Mouse (Mus musculus) kidney, embryonic 16.5 days (tissue): ENCODE measurements at regions not wholly inside any gene's neighbourhood (a gene's known extent, or its start where the extent isn't known, plus 50 kb on each side); places are given as distances from the start of the nearest gene placed in this dataset.

ENCODE experiments used
- ATAC-seq: fragments of 200-750 bp; cut with Nextera tagmentation; 2 replicates; pipeline ENCODE4 v1.8.0; 2017; ENCODE audit warnings: moderate TSS enrichment; ENCODE audit not compliant: low FRiP score, low TSS enrichment
- H3K27ac ChIP-seq: fragments of 300-500 bp; sonication (generic); 2 replicates; pipeline ENCODE4 v1.5.1; 2014; ENCODE audit warnings: low read length
- H3K27me3 ChIP-seq: fragments of 300-500 bp; sonication (generic); 2 replicates; pipeline ENCODE4 v1.6.1; 2014; ENCODE audit warnings: low read length, control low read depth, mixed read lengths; ENCODE audit not compliant: insufficient read depth
- H3K36me3 ChIP-seq: fragments of 300-500 bp; sonication (generic); 2 replicates; pipeline ENCODE4 v1.6.1; 2014; ENCODE audit warnings: low read length, control low read depth, mixed read lengths; ENCODE audit not compliant: insufficient read depth
- H3K4me1 ChIP-seq: fragments of 300-500 bp; sonication (generic); 2 replicates; pipeline ENCODE4 v1.6.1; 2014; ENCODE audit warnings: low read length, control low read depth, mixed read lengths; ENCODE audit not compliant: insufficient read depth
- H3K4me2 ChIP-seq: fragments of 300-500 bp; sonication (generic); replicated peaks from 2 replicates; pipeline ENCODE4 v1.6.1; 2014; ENCODE audit warnings: low read depth, low read length
- H3K4me3 ChIP-seq: fragments of 300-500 bp; sonication (generic); 2 replicates; pipeline ENCODE4 v1.5.1; 2014; ENCODE audit warnings: mild to moderate bottlenecking, low read length
- H3K9ac ChIP-seq: fragments of 300-500 bp; sonication (generic); replicated peaks from 2 replicates; pipeline ENCODE4 v1.6.1; 2014; ENCODE audit warnings: low read length
- H3K9me3 ChIP-seq: fragments of 300-500 bp; sonication (generic); 2 replicates; pipeline ENCODE4 v1.6.1; 2016; ENCODE audit warnings: low read length, control low read depth
- WGBS: fragments of 180-500 bp; shearing (Covaris S2); extraction: QIAGEN DNeasy Blood & Tissue Kit; methylation state at CpG from one replicate; pipeline ENCODE4 v1.1.7; 2014; 5-methylcytosine and 5-hydroxymethylcytosine counted together

- H3K9ac ChIP-seq: no peak overlapping the region
- WGBS: 61% methylated on average over 11 of the region's 11 CpGs
- H3K4me3 ChIP-seq: no peak overlapping the region
- peaks cover 16% of the 10 kb centered on the region for H3K4me1 ChIP-seq
- H3K27ac ChIP-seq: no peak overlapping the region
- no peak for ATAC-seq
- H3K27me3 ChIP-seq: peaks cover 8% of the 10 kb centered on the region
- no peaks in the 10 kb centered on the region for H3K36me3 ChIP-seq
- no peak overlapping the region for H3K4me2 ChIP-seq
- H3K9me3 ChIP-seq: peaks cover 8% of the 10 kb centered on the region
Observed at GRCm38 (mm10) chr2:173347341-173347740, 71.0 kb upstream of the Pmepa1 start.

- no peak overlapping the region for H3K9ac ChIP-seq
- ATAC-seq: no peak
- peaks cover 5% of the 10 kb centered on the region for H3K27me3 ChIP-seq
- H3K36me3 ChIP-seq: no peaks in the 10 kb centered on the region
- H3K4me2 ChIP-seq: no peak overlapping the region
- peaks cover 20% of the 10 kb centered on the region for H3K4me1 ChIP-seq
- peaks cover 8% of the 10 kb centered on the region for H3K9me3 ChIP-seq
- no peak overlapping the region for H3K27ac ChIP-seq
- no peak overlapping the region for H3K4me3 ChIP-seq
- 70% methylated on average over 3 of the region's 3 CpGs for WGBS
Observed at GRCm38 (mm10) chr2:173348757-173349156, 72.4 kb upstream of the Pmepa1 start.

GRCm38 (mm10) chr2:173349510-173349909 is 73.2 kb upstream of the Pmepa1 start:
- Histone ChIP-seq H3K27me3 (peaks cover 4% of the 10 kb centered on the region; the same call in 1 of the 2 replicates), H3K27ac (no peak overlapping the region), H3K36me3 (no peaks in the 10 kb centered on the region), H3K9me3 (peaks cover under 1% of the 10 kb centered on the region; the same call in 1 of the 2 replicates), H3K4me3 (no peak overlapping the region), H3K9ac (no peak overlapping the region), H3K4me2 (no peak overlapping the region), H3K4me1 (peaks cover 21% of the 10 kb centered on the region)
- ATAC-seq: no peak
- 82% methylated on average over 9 of the region's 9 CpGs for WGBS

GRCm38 (mm10) chr2:173349910-173350309 is 73.6 kb upstream of the Pmepa1 start:
- H3K36me3 ChIP-seq: no peaks in the 10 kb centered on the region
- ATAC-seq: no peak
- H3K27ac ChIP-seq: no peak overlapping the region
- 72% methylated on average over 4 of the region's 4 CpGs for WGBS
- peaks cover 21% of the 10 kb centered on the region for H3K4me1 ChIP-seq
- no peak overlapping the region for H3K4me2 ChIP-seq
- H3K9ac ChIP-seq: no peak overlapping the region
- no peaks in the 10 kb centered on the region for H3K9me3 ChIP-seq
- peaks cover 4% of the 10 kb centered on the region; the same call in 1 of the 2 replicates for H3K27me3 ChIP-seq
- no peak overlapping the region for H3K4me3 ChIP-seq

- Histone ChIP-seq H3K4me1 (peaks cover 21% of the 10 kb centered on the region), H3K27ac (no peak overlapping the region), H3K36me3 (no peaks in the 10 kb centered on the region), H3K4me3 (no peak overlapping the region), H3K4me2 (no peak overlapping the region), H3K27me3 (peaks cover 1% of the 10 kb centered on the region; the same call in 1 of the 2 replicates), H3K9me3 (no peaks in the 10 kb centered on the region), H3K9ac (no peak overlapping the region)
- ATAC-seq: no peak
- WGBS: 95% methylated on average over 3 of the region's 3 CpGs
Observed at GRCm38 (mm10) chr2:173350405-173350804, 74.1 kb upstream of the Pmepa1 start.

- peaks cover 21% of the 10 kb centered on the region for H3K4me1 ChIP-seq
- no peak overlapping the region for H3K4me3 ChIP-seq
- H3K9me3 ChIP-seq: no peaks in the 10 kb centered on the region
- H3K36me3 ChIP-seq: no peaks in the 10 kb centered on the region
- no peak for ATAC-seq
- no peak overlapping the region for H3K4me2 ChIP-seq
- no peak overlapping the region for H3K27ac ChIP-seq
- no peaks in the 10 kb centered on the region for H3K27me3 ChIP-seq
- H3K9ac ChIP-seq: no peak overlapping the region
- 65% methylated on average over 3 of the region's 3 CpGs for WGBS
Observed at GRCm38 (mm10) chr2:173350831-173351230, 74.5 kb upstream of the Pmepa1 start.

GRCm38 (mm10) chr2:173351831-173352755 is 75.8 kb upstream of the Pmepa1 start:
- WGBS: 28% methylated on average over 18 of the region's 18 CpGs
- 0 out of 2 replicates have a peak overlapping the region, but pooled peaks have one; percentile 10 for H3K4me2 ChIP-seq
- H3K4me1 ChIP-seq: peaks cover 21% of the 10 kb centered on the region
- peak overlapping the region; percentile 90 for H3K27ac ChIP-seq
- H3K4me3 ChIP-seq: no peak overlapping the region
- H3K27me3 ChIP-seq: no peaks in the 10 kb centered on the region
- no peaks in the 10 kb centered on the region for H3K9me3 ChIP-seq
- peak; percentile 76 for ATAC-seq
- 0 out of 2 replicates have a peak overlapping the region, but pooled peaks have one; percentile 23 for H3K9ac ChIP-seq
- H3K36me3 ChIP-seq: no peaks in the 10 kb centered on the region

GRCm38 (mm10) chr2:173352756-173353139 is 76.4 kb upstream of the Pmepa1 start:
- no peaks in the 10 kb centered on the region for H3K36me3 ChIP-seq
- H3K27ac ChIP-seq: peak overlapping the region; percentile 90
- peak overlapping the region; percentile 29; the same call in 1 of the 2 replicates for H3K9ac ChIP-seq
- ATAC-seq: no peak; the same call in 1 of the 2 replicates
- WGBS: 32% methylated on average over 3 of the region's 3 CpGs
- peaks cover 21% of the 10 kb centered on the region for H3K4me1 ChIP-seq
- H3K27me3 ChIP-seq: no peaks in the 10 kb centered on the region
- H3K9me3 ChIP-seq: no peaks in the 10 kb centered on the region
- no peak overlapping the region for H3K4me2 ChIP-seq
- H3K4me3 ChIP-seq: no peak overlapping the region

- peaks cover 21% of the 10 kb centered on the region for H3K4me1 ChIP-seq
- H3K27ac ChIP-seq: peak overlapping the region; percentile 90
- no peak overlapping the region for H3K4me2 ChIP-seq
- no peaks in the 10 kb centered on the region for H3K36me3 ChIP-seq
- H3K9ac ChIP-seq: no peak overlapping the region
- H3K9me3 ChIP-seq: no peaks in the 10 kb centered on the region
- no peak overlapping the region for H3K4me3 ChIP-seq
- 63% methylated on average over 16 of the region's 16 CpGs for WGBS
- H3K27me3 ChIP-seq: no peaks in the 10 kb centered on the region
- ATAC-seq: no peak
Observed at GRCm38 (mm10) chr2:173353435-173354241, 77.3 kb upstream of the Pmepa1 start.
